Mouse (Mus musculus): ENCODE measurements at regions not wholly inside any gene's neighbourhood (a gene's known extent, or its start where the extent isn't known, plus 50 kb on each side); places are given as distances from the start of the nearest gene placed in this dataset.

GRCm38 (mm10) chr17:42113684-42114083, 202.1 kb upstream of the Ptchd4 start:
- no peak overlapping the region for H3K4me3 ChIP-seq (replicated peaks; ENCODE audit: insufficient read depth, low read depth, low read length)
- no peak for DNase-seq
- H3K4me1 ChIP-seq (ENCODE audit: control insufficient read depth, insufficient read depth, low read length): no peaks in the 10 kb centered on the region
- H3K27ac ChIP-seq (ENCODE audit: insufficient read depth, low read length): no peak overlapping the region
- H3K27me3 ChIP-seq (ENCODE audit: control insufficient read depth, insufficient read depth, low read length): no peaks in the 10 kb centered on the region
- WGBS: 62% methylated on average over 1 of the region's 1 CpGs
- TF ChIP-seq CTCF (IDR thresholded peaks at IDR 0.05; ENCODE audit: borderline replicate concordance, insufficient read depth, low read depth, low read length) (no peak), POLR2A (IDR thresholded peaks at IDR 0.05; ENCODE audit: borderline replicate concordance, insufficient read depth, low read length) (no peak)

- Histone ChIP-seq H3K4me3 (replicated peaks; ENCODE audit: insufficient read depth, low read depth, low read length) (no peak overlapping the region), H3K27me3 (ENCODE audit: control insufficient read depth, insufficient read depth, low read length) (no peaks in the 10 kb centered on the region), H3K27ac (ENCODE audit: insufficient read depth, low read length) (no peak overlapping the region), H3K4me1 (ENCODE audit: control insufficient read depth, insufficient read depth, low read length) (no peaks in the 10 kb centered on the region)
- no peak for DNase-seq
- 61% methylated on average over 1 of the region's 1 CpGs for WGBS
- no peak for TF ChIP-seq CTCF (IDR thresholded peaks at IDR 0.05; ENCODE audit: borderline replicate concordance, insufficient read depth, low read depth, low read length)
- no peak for TF ChIP-seq POLR2A (IDR thresholded peaks at IDR 0.05; ENCODE audit: borderline replicate concordance, insufficient read depth, low read length)
Measured at GRCm38 (mm10) chr17:42120759-42121158, 195.0 kb upstream of the Ptchd4 start.

- H3K4me1 ChIP-seq (ENCODE audit: control insufficient read depth, insufficient read depth, low read length): 0 out of 2 replicates have a peak, but pooled peaks cover 3% of the 10 kb centered on the region
- TF ChIP-seq CTCF (IDR thresholded peaks at IDR 0.05; ENCODE audit: borderline replicate concordance, insufficient read depth, low read depth, low read length): no peak
- no peak for TF ChIP-seq POLR2A (IDR thresholded peaks at IDR 0.05; ENCODE audit: borderline replicate concordance, insufficient read depth, low read length)
- WGBS: 16% methylated on average over 9 of the region's 9 CpGs
- DNase-seq: peak; percentile 32 to 73
- no peaks in the 10 kb centered on the region for H3K27me3 ChIP-seq (ENCODE audit: control insufficient read depth, insufficient read depth, low read length)
- no peak overlapping the region for H3K4me3 ChIP-seq (replicated peaks; ENCODE audit: insufficient read depth, low read depth, low read length)
- H3K27ac ChIP-seq (ENCODE audit: insufficient read depth, low read length): peak overlapping the region; percentile 63; the same call in 1 of the 2 replicates
Measured at GRCm38 (mm10) chr17:42126488-42127237, 189.1 kb upstream of the Ptchd4 start.

- 98% methylated on average over 1 of the region's 1 CpGs for WGBS
- Histone ChIP-seq H3K4me3 (replicated peaks; ENCODE audit: insufficient read depth, low read depth, low read length) (no peak overlapping the region), H3K27me3 (ENCODE audit: control insufficient read depth, insufficient read depth, low read length) (no peaks in the 10 kb centered on the region), H3K4me1 (ENCODE audit: control insufficient read depth, insufficient read depth, low read length) (no peaks in the 10 kb centered on the region), H3K27ac (ENCODE audit: insufficient read depth, low read length) (no peak overlapping the region)
- no peak for DNase-seq
- no peak for TF ChIP-seq POLR2A (IDR thresholded peaks at IDR 0.05; ENCODE audit: borderline replicate concordance, insufficient read depth, low read length)
- no peak for TF ChIP-seq CTCF (IDR thresholded peaks at IDR 0.05; ENCODE audit: borderline replicate concordance, insufficient read depth, low read depth, low read length)
Measured at GRCm38 (mm10) chr17:42169391-42170018, 146.2 kb upstream of the Ptchd4 start.

GRCm38 (mm10) chr17:42188531-42188930, 127.2 kb upstream of the Ptchd4 start:
- H3K27me3 ChIP-seq (ENCODE audit: control insufficient read depth, insufficient read depth, low read length): no peaks in the 10 kb centered on the region
- WGBS: 93% methylated on average over 1 of the region's 1 CpGs
- no peak for DNase-seq

GRCm38 (mm10) chr17:42190206-42190902, 125.4 kb upstream of the Ptchd4 start:
- Histone ChIP-seq H3K27ac (ENCODE audit: insufficient read depth, low read length) (no peak overlapping the region; the same call in 1 of the 2 replicates), H3K27me3 (ENCODE audit: control insufficient read depth, insufficient read depth, low read length) (no peaks in the 10 kb centered on the region), H3K4me3 (replicated peaks; ENCODE audit: insufficient read depth, low read depth, low read length) (peak overlapping the region; percentile 5), H3K4me1 (ENCODE audit: control insufficient read depth, insufficient read depth, low read length) (peaks cover 4% of the 10 kb centered on the region; the same call in 1 of the 2 replicates)
- 4% methylated on average over 8 of the region's 8 CpGs for WGBS
- no peak for TF ChIP-seq CTCF (IDR thresholded peaks at IDR 0.05; ENCODE audit: borderline replicate concordance, insufficient read depth, low read depth, low read length)
- TF ChIP-seq POLR2A (IDR thresholded peaks at IDR 0.05; ENCODE audit: borderline replicate concordance, insufficient read depth, low read length): peak; percentile 22; the same call in 1 of the 2 replicates
- peak; percentile 71 to 88 for DNase-seq

More at GRCm38 (mm10) chr17:42188531-42188930, 127.2 kb upstream of the Ptchd4 start:
- no peak for TF ChIP-seq CTCF (IDR thresholded peaks at IDR 0.05; ENCODE audit: borderline replicate concordance, insufficient read depth, low read depth, low read length)
- Histone ChIP-seq H3K27ac (ENCODE audit: insufficient read depth, low read length) (no peak overlapping the region), H3K4me3 (replicated peaks; ENCODE audit: insufficient read depth, low read depth, low read length) (no peak overlapping the region), H3K4me1 (ENCODE audit: control insufficient read depth, insufficient read depth, low read length) (peaks cover 4% of the 10 kb centered on the region; the same call in 1 of the 2 replicates)

Data from cerebellum, adult 2 months (tissue).